Mouse (Mus musculus) kidney, embryonic 14.5 days (tissue): Measurements from ENCODE around the gene Stil. TPM values are rescaled to one million over a fixed set of nuclear protein-coding genes. Genes with fewer than 3 reads are reported as not detected.
A peak's percentile ranks its signal among the peaks of the same experiment; 100 is the strongest.

ENCODE experiments used
- ATAC-seq: fragments of 200-750 bp; cut with Nextera tagmentation; 2 replicates; pipeline ENCODE4 v1.8.0; 2017; ENCODE audit warnings: moderate number of reproducible peaks, mild to moderate bottlenecking, moderate TSS enrichment, moderate library complexity; ENCODE audit not compliant: low FRiP score, low TSS enrichment
- H3K27ac ChIP-seq: fragments of 300-500 bp; sonication (generic); 2 replicates; pipeline ENCODE4 v1.5.1; 2014; ENCODE audit warnings: low read depth, mild to moderate bottlenecking, low read length, moderate library complexity, mixed read lengths
- H3K27me3 ChIP-seq: fragments of 300-500 bp; sonication (generic); 2 replicates; pipeline ENCODE4 v1.6.1; 2014; ENCODE audit warnings: mild to moderate bottlenecking, low read length; ENCODE audit not compliant: control insufficient read depth, insufficient read depth
- H3K36me3 ChIP-seq: fragments of 300-500 bp; sonication (generic); 2 replicates; pipeline ENCODE4 v1.6.1; 2014; ENCODE audit warnings: low read length, mixed read lengths; ENCODE audit not compliant: control insufficient read depth, insufficient read depth
- H3K4me1 ChIP-seq: fragments of 300-500 bp; sonication (generic); 2 replicates; pipeline ENCODE4 v1.6.1; 2014; ENCODE audit warnings: low read length, mixed read lengths; ENCODE audit not compliant: control insufficient read depth, insufficient read depth
- H3K4me2 ChIP-seq: fragments of 300-500 bp; sonication (generic); replicated peaks from 2 replicates; pipeline ENCODE4 v1.6.1; 2014; ENCODE audit warnings: low read depth, mild to moderate bottlenecking, low read length
- H3K4me3 ChIP-seq: fragments of 300-500 bp; sonication (generic); 2 replicates; pipeline ENCODE4 v1.5.1; 2014; ENCODE audit warnings: mild to moderate bottlenecking, low read length
- H3K9ac ChIP-seq: fragments of 300-500 bp; sonication (generic); 2 replicates; pipeline ENCODE4 v1.6.1; 2014; ENCODE audit warnings: low read depth, mild to moderate bottlenecking, low read length, moderate library complexity
- H3K9me3 ChIP-seq: fragments of 300-500 bp; sonication (generic); 2 replicates; pipeline ENCODE4 v1.6.1; 2016; ENCODE audit warnings: low read length; ENCODE audit not compliant: control insufficient read depth
- whole genome bisulfite sequencing: fragments of 180-500 bp; shearing (Covaris S2); extraction: QIAGEN DNeasy Blood & Tissue Kit; methylation state at CpG from one replicate; pipeline ENCODE4 v1.1.7; 2014; 5-methylcytosine and 5-hydroxymethylcytosine counted together
- polyA plus RNA-seq: library from polyadenylated mRNA; unstranded; fragments of >200 nt; fragmentation: Nextera tagmentation; extraction: Ambion mirVana; gene quantifications from 2 replicates; pipeline ENCODE4 v1.2.1, GENCODE M21; 2014

Gene Stil
- polyA plus RNA-seq, 1 experiment from 2014 or later, result 19.9 TPM

GRCm38 (mm10) chr4:115055691-115056090 lies 55.7 kb downstream of the Stil start:
- Histone ChIP-seq H3K27ac (no peak overlapping the region), H3K9me3 (no peaks in the 10 kb centered on the region), H3K9ac (no peak overlapping the region), H3K36me3 (no peaks in the 10 kb centered on the region), H3K4me1 (peaks cover 8% of the 10 kb centered on the region), H3K27me3 (peaks cover 92% of the 10 kb centered on the region), H3K4me2 (no peak overlapping the region), H3K4me3 (no peak overlapping the region)
- no peak for ATAC-seq
- WGBS, result 20% methylated on average over 3 of the region's 3 CpGs

GRCm38 (mm10) chr4:115056371-115056920 lies 56.5 kb downstream of the Stil start, which contains the start of gene Tal1:
Gene Tal1, plus strand, starts transcription at chr4:115056426.
- Histone ChIP-seq H3K36me3 (no peaks in the 10 kb centered on the region), H3K4me3 (peak within 1 kb of the TSS; percentile 41), H3K27me3 (peaks cover 92% of the 10 kb centered on the region), H3K9ac (peak within 1 kb of the TSS; percentile 53), H3K27ac (peak within 1 kb of the TSS; percentile 55; the same call in 1 of the 2 replicates), H3K4me2 (peak within 1 kb of the TSS; percentile 53), H3K9me3 (no peaks in the 10 kb centered on the region), H3K4me1 (peaks cover 8% of the 10 kb centered on the region)
- 1% methylated on average over 58 of the region's 60 CpGs for WGBS
- ATAC-seq, result 0 out of 2 replicates have a peak, but pooled peaks have one; percentile 13

- peak; percentile 55 for ATAC-seq
- Histone ChIP-seq H3K4me1 (peaks cover 8% of the 10 kb centered on the region), H3K9me3 (no peaks in the 10 kb centered on the region), H3K27ac (peak overlapping the region; percentile 55; the same call in 1 of the 2 replicates), H3K4me2 (peak overlapping the region; percentile 53), H3K4me3 (peak overlapping the region; percentile 41), H3K9ac (peak overlapping the region; percentile 53), H3K27me3 (peaks cover 92% of the 10 kb centered on the region), H3K36me3 (no peaks in the 10 kb centered on the region)
- WGBS, result 1% methylated on average over 48 of the region's 48 CpGs
These were observed 57.1 kb downstream of the Stil start for GRCm38 (mm10) chr4:115056921-115057673.

GRCm38 (mm10) chr4:115057674-115058316 lies 57.8 kb downstream of the Stil start:
- under 1% methylated on average over 33 of the region's 33 CpGs for WGBS
- peak overlapping the region; percentile 55; the same call in 1 of the 2 replicates for H3K27ac ChIP-seq
- H3K9ac ChIP-seq, result peak overlapping the region; percentile 53
- no peak for ATAC-seq
- peaks cover 93% of the 10 kb centered on the region for H3K27me3 ChIP-seq
- H3K4me3 ChIP-seq, result peak overlapping the region; percentile 41
- peaks cover 12% of the 10 kb centered on the region for H3K4me1 ChIP-seq
- H3K36me3 ChIP-seq, result no peaks in the 10 kb centered on the region
- H3K4me2 ChIP-seq, result peak overlapping the region; percentile 53; the same call in 1 of the 2 replicates
- no peaks in the 10 kb centered on the region for H3K9me3 ChIP-seq

- Histone ChIP-seq H3K4me2 (peak overlapping the region; percentile 11; the same call in 1 of the 2 replicates), H3K4me1 (peaks cover 16% of the 10 kb centered on the region), H3K9me3 (no peaks in the 10 kb centered on the region), H3K27me3 (peaks cover 94% of the 10 kb centered on the region), H3K4me3 (peak overlapping the region; percentile 41), H3K27ac (peak overlapping the region; percentile 55; the same call in 1 of the 2 replicates), H3K9ac (peak overlapping the region; percentile 53; the same call in 1 of the 2 replicates), H3K36me3 (no peaks in the 10 kb centered on the region)
- ATAC-seq, result no peak
- 1% methylated on average over 20 of the region's 20 CpGs for WGBS
These were observed 58.4 kb downstream of the Stil start for GRCm38 (mm10) chr4:115058317-115058761.

- Histone ChIP-seq H3K4me3 (peak overlapping the region; percentile 19; the same call in 1 of the 2 replicates), H3K36me3 (no peaks in the 10 kb centered on the region), H3K4me2 (peak overlapping the region; percentile 20; the same call in 1 of the 2 replicates), H3K27me3 (peaks cover 94% of the 10 kb centered on the region), H3K9ac (no peak overlapping the region), H3K9me3 (no peaks in the 10 kb centered on the region), H3K27ac (peak overlapping the region; percentile 63; the same call in 1 of the 2 replicates), H3K4me1 (peaks cover 18% of the 10 kb centered on the region)
- ATAC-seq, result no peak
- 1% methylated on average over 23 of the region's 23 CpGs for WGBS
These were observed 59.1 kb downstream of the Stil start for GRCm38 (mm10) chr4:115058871-115059590.

GRCm38 (mm10) chr4:115059871-115060270 lies 59.9 kb downstream of the Stil start:
- Histone ChIP-seq H3K4me2 (peak overlapping the region; percentile 18; the same call in 1 of the 2 replicates), H3K27ac (no peak overlapping the region), H3K9ac (peak overlapping the region; percentile 25; the same call in 1 of the 2 replicates), H3K27me3 (peaks cover 94% of the 10 kb centered on the region), H3K36me3 (no peaks in the 10 kb centered on the region), H3K9me3 (no peaks in the 10 kb centered on the region), H3K4me3 (peak overlapping the region; percentile 14; the same call in 1 of the 2 replicates), H3K4me1 (peaks cover 18% of the 10 kb centered on the region)
- ATAC-seq, result no peak
- WGBS, result 9% methylated on average over 12 of the region's 12 CpGs

- no peak overlapping the region for H3K9ac ChIP-seq
- H3K4me2 ChIP-seq, result peak overlapping the region; percentile 18; the same call in 1 of the 2 replicates
- 11% methylated on average over 3 of the region's 3 CpGs for WGBS
- ATAC-seq, result no peak
- H3K27ac ChIP-seq, result no peak overlapping the region
- H3K4me3 ChIP-seq, result peak overlapping the region; percentile 14; the same call in 1 of the 2 replicates
- H3K4me1 ChIP-seq, result peaks cover 18% of the 10 kb centered on the region
- H3K27me3 ChIP-seq, result peaks cover 94% of the 10 kb centered on the region
- no peaks in the 10 kb centered on the region for H3K9me3 ChIP-seq
- no peaks in the 10 kb centered on the region for H3K36me3 ChIP-seq
These were observed 60.8 kb downstream of the Stil start for GRCm38 (mm10) chr4:115060753-115061152.
